Mouse (Mus musculus) NIH3T3 (cell line): ENCODE measurements at regions not wholly inside any gene's neighbourhood (a gene's known extent, or its start where the extent isn't known, plus 50 kb on each side); places are given as distances from the start of the nearest gene placed in this dataset.

Source experiments
- DNase-seq: peaks from one replicate; pipeline ENCODE4 v3.0.0-alpha.2; 2012; ENCODE audit warnings: low read depth

GRCm38 (mm10) chr3:62985033-62985432 is 256.3 kb upstream of the Mme start:
- DNase-seq = no peak

GRCm38 (mm10) chr3:62976906-62977305 is 264.4 kb upstream of the Mme start:
- no peak for DNase-seq

GRCm38 (mm10) chr3:62963244-62963643 is 278.1 kb upstream of the Mme start:
- no peak for DNase-seq

GRCm38 (mm10) chr3:62962608-62963007 is 278.7 kb upstream of the Mme start:
- DNase-seq = peak; percentile 9

GRCm38 (mm10) chr3:62945356-62945755 is 296.0 kb upstream of the Mme start:
- no peak for DNase-seq

GRCm38 (mm10) chr3:62938601-62939000 is 302.7 kb upstream of the Mme start:
- no peak for DNase-seq

- peak; percentile 77 for DNase-seq
These were observed 316.9 kb upstream of the Mme start for GRCm38 (mm10) chr3:62924441-62924840.

- no peak for DNase-seq
These were observed 312.0 kb upstream of the Gpr149 start for GRCm38 (mm10) chr3:62916899-62917298.

- DNase-seq = no peak
These were observed 280.2 kb upstream of the Gpr149 start for GRCm38 (mm10) chr3:62885104-62885503.

GRCm38 (mm10) chr3:62882310-62883073 is 277.6 kb upstream of the Gpr149 start:
- no peak for DNase-seq

- DNase-seq = peak; percentile 34
These were observed 255.8 kb upstream of the Gpr149 start for GRCm38 (mm10) chr3:62860731-62861130.

GRCm38 (mm10) chr3:62835695-62836476 is 230.9 kb upstream of the Gpr149 start:
- DNase-seq = no peak

GRCm38 (mm10) chr3:62823892-62824291 is 219.0 kb upstream of the Gpr149 start:
- DNase-seq = no peak

GRCm38 (mm10) chr3:62801044-62801443 is 196.1 kb upstream of the Gpr149 start:
- DNase-seq = no peak

GRCm38 (mm10) chr3:62786233-62786632 is 181.3 kb upstream of the Gpr149 start:
- DNase-seq = no peak
